Mouse (Mus musculus): ENCODE results near the gene Lrrc56. TPM values are rescaled to one million over a fixed set of nuclear protein-coding genes. Genes with fewer than 3 reads are reported as not detected.
A peak's percentile ranks its signal among the peaks of the same experiment; 100 is the strongest.
"Not testable (repeated sequence)": the region's sequence is repeated elsewhere in the genome, so short reads cannot be mapped to it uniquely, and the experiment has no call there.

Lrrc56 gene
- polyA plus RNA-seq, 1 experiment from 2014 or later = 12.9 TPM

DNA sequence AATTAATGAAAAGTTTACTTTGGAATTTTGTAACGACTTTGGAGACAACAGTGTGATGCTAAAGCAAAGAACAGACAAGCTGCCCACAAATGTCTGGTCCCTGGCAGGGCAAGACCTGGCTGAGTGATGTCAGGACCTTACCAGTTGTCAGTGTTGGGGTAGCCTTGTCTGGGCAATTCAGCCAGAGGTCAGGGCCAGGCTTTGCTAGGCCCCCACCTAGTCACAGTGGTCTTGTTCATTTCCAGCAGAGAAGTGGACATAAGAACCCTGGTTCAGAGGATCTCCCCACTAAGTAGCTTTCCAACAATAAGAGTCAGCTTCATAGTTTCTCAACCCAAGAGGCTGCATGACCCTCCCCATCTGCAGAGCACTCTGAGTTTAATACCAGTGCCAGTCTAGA is 26.4 kb downstream of the Lrrc56 start:
- H3K9me3 ChIP-seq = no peaks in the 10 kb centered on the region
- 67% methylated on average over 1 of the region's 1 CpGs for WGBS
- H3K4me3 ChIP-seq = peak overlapping the region; percentile 64
- peak overlapping the region; percentile 78 for H3K9ac ChIP-seq
- no peak for ATAC-seq (ENCODE audit: low FRiP score, low read depth)
- peak overlapping the region; percentile 90; the same call in 1 of the 2 replicates for H3K27ac ChIP-seq
- peaks cover 22% of the 10 kb centered on the region for H3K36me3 ChIP-seq
- H3K4me1 ChIP-seq = peaks cover 40% of the 10 kb centered on the region
- H3K4me2 ChIP-seq (replicated peaks) = peak overlapping the region; percentile 92
- no peaks in the 10 kb centered on the region for H3K27me3 ChIP-seq

GRCm38 (mm10) chr7:141221249-141222125 is 27.5 kb downstream of the Lrrc56 start:
- peak overlapping the region; percentile 78 for H3K9ac ChIP-seq
- H3K36me3 ChIP-seq = peaks cover 22% of the 10 kb centered on the region
- 3% methylated on average over 44 of the region's 44 CpGs for WGBS
- no peaks in the 10 kb centered on the region for H3K27me3 ChIP-seq
- ATAC-seq (ENCODE audit: low FRiP score, low read depth) = peak; percentile 97
- peaks cover 35% of the 10 kb centered on the region for H3K4me1 ChIP-seq
- peak overlapping the region; percentile 90 for H3K27ac ChIP-seq
- H3K9me3 ChIP-seq = no peaks in the 10 kb centered on the region
- H3K4me2 ChIP-seq (replicated peaks) = peak overlapping the region; percentile 92
- H3K4me3 ChIP-seq = peak overlapping the region; percentile 64

GRCm38 (mm10) chr7:141222126-141222467 is 28.1 kb downstream of the Lrrc56 start:
- H3K9me3 ChIP-seq = no peaks in the 10 kb centered on the region
- peak overlapping the region; percentile 90 for H3K27ac ChIP-seq
- H3K27me3 ChIP-seq = no peaks in the 10 kb centered on the region
- peaks cover 22% of the 10 kb centered on the region for H3K36me3 ChIP-seq
- H3K4me2 ChIP-seq (replicated peaks) = peak overlapping the region; percentile 92
- WGBS = 5% methylated on average over 8 of the region's 8 CpGs
- peaks cover 29% of the 10 kb centered on the region for H3K4me1 ChIP-seq
- ATAC-seq (ENCODE audit: low FRiP score, low read depth) = no peak
- H3K9ac ChIP-seq = peak overlapping the region; percentile 21; the same call in 1 of the 2 replicates
- peak overlapping the region; percentile 64 for H3K4me3 ChIP-seq

DNA sequence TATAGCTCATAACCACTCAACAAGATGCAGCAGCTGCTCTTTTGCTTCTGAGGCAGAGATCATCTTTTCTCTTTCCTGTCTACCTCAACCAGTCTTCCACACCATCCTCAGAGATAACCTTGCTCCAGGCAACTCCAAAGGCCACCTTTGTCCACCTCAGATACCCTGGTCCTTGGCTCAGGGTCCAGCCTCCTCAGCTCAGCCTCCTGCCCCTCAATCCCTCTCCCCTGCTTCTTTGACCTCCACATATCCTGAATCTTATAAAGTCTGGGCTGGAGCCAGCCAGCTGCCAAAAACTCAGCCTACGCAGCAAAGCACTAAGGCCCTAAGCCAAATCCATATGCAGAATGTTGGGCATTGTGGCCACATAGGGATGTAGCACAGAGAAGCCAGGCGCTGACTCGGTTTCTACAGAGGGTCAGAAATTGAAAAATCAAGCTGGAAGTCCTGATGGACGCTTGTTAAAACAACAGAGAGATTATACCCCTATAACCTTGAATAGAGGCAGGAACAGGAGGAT is 28.8 kb downstream of the Lrrc56 start:
- no peaks in the 10 kb centered on the region for H3K9me3 ChIP-seq
- H3K4me2 ChIP-seq (replicated peaks) = 0 out of 2 replicates have a peak overlapping the region, but pooled peaks have one; percentile 92
- no peak overlapping the region for H3K4me3 ChIP-seq
- H3K27me3 ChIP-seq = no peaks in the 10 kb centered on the region
- H3K4me1 ChIP-seq = peaks cover 27% of the 10 kb centered on the region
- WGBS = 90% methylated on average over 4 of the region's 4 CpGs
- 0 out of 2 replicates have a peak overlapping the region, but pooled peaks have one; percentile 21 for H3K9ac ChIP-seq
- ATAC-seq (ENCODE audit: low FRiP score, low read depth) = no peak
- peak overlapping the region; percentile 90 for H3K27ac ChIP-seq
- peaks cover 20% of the 10 kb centered on the region for H3K36me3 ChIP-seq

GRCm38 (mm10) chr7:141226535-141226934 is 32.6 kb downstream of the Lrrc56 start:
- no peak for ATAC-seq (ENCODE audit: low FRiP score, low read depth)
- no peaks in the 10 kb centered on the region for H3K9me3 ChIP-seq
- WGBS = 80% methylated on average over 6 of the region's 6 CpGs
- H3K4me3 ChIP-seq = no peak overlapping the region
- no peak overlapping the region for H3K27ac ChIP-seq
- peaks cover 25% of the 10 kb centered on the region for H3K4me1 ChIP-seq
- H3K27me3 ChIP-seq = no peaks in the 10 kb centered on the region
- H3K9ac ChIP-seq = no peak overlapping the region
- H3K4me2 ChIP-seq (replicated peaks) = no peak overlapping the region
- peaks cover 10% of the 10 kb centered on the region for H3K36me3 ChIP-seq

GRCm38 (mm10) chr7:141227796-141228195 is 33.8 kb downstream of the Lrrc56 start:
- H3K27ac ChIP-seq = no peak overlapping the region
- H3K4me3 ChIP-seq = peak overlapping the region; percentile 99
- 0 out of 2 replicates have a peak overlapping the region, but pooled peaks have one; percentile 5 for H3K9ac ChIP-seq
- 85% methylated on average over 4 of the region's 4 CpGs for WGBS
- no peaks in the 10 kb centered on the region for H3K27me3 ChIP-seq
- peaks cover 22% of the 10 kb centered on the region for H3K36me3 ChIP-seq
- no peaks in the 10 kb centered on the region for H3K9me3 ChIP-seq
- peak; percentile 12; the same call in 1 of the 2 replicates for ATAC-seq (ENCODE audit: low FRiP score, low read depth)
- H3K4me1 ChIP-seq = peaks cover 16% of the 10 kb centered on the region
- peak overlapping the region; percentile 93 for H3K4me2 ChIP-seq (replicated peaks)

DNA sequence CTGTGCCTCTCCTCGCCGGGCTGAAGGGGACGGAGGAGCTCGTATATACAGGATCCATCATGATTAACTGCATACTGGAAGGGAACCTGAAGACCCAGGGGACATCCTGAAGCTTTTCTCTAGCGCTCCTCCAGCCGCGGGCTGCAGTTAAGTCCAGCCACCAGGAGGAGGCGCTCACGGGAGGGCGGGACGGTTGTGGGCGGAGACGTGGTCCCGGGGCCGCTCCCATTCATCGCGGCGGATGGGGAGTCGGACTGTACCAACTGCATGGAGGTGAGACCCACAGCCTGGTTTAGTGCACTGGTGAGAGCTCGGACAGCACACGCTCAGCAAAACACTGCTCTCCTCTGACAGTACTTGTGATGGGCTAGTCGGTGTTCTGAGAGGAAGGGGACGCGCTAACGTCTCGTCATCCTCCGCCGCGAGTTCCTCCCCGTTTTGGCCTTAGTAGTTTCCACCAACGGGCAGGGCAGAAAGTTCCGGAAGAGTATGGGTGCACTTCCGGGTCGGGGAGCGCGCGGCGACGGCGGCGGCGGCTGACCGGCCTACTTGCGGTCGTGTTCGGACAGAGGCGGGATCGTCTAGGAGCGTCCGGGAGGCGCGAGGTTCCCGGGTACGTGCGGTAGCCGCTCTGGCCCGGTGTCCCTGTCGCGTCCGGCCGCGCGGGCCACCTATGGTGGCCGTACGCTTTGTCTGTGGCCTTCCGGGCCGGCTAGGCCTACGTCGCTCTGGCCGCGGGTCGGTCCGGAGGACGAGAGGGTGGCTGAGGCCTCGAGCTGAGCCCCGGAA is 34.5 kb downstream of the Lrrc56 start, which contains the start of gene Phrf1:
Gene Phrf1, plus strand, starts transcription at position 506 of the 789 bp plus-strand sequence.
- peak within 1 kb of the TSS; percentile 99 for H3K4me3 ChIP-seq
- H3K4me2 ChIP-seq (replicated peaks) = peak within 1 kb of the TSS; percentile 93
- H3K4me1 ChIP-seq = peaks cover 15% of the 10 kb centered on the region
- ATAC-seq (ENCODE audit: low FRiP score, low read depth) = peak; percentile 94
- under 1% methylated on average over 61 of the region's 76 CpGs for WGBS
- no peaks in the 10 kb centered on the region for H3K27me3 ChIP-seq
- H3K9me3 ChIP-seq = no peaks in the 10 kb centered on the region
- peak within 1 kb of the TSS; percentile 97 for H3K9ac ChIP-seq
- peaks cover 29% of the 10 kb centered on the region for H3K36me3 ChIP-seq
- H3K27ac ChIP-seq = peak within 1 kb of the TSS; percentile 89

- Histone ChIP-seq H3K27ac (no peak overlapping the region), H3K9ac (peak overlapping the region; percentile 97), H3K27me3 (no peaks in the 10 kb centered on the region), H3K4me3 (peak overlapping the region; percentile 99), H3K9me3 (no peaks in the 10 kb centered on the region), H3K36me3 (peaks cover 41% of the 10 kb centered on the region), H3K4me1 (peaks cover 15% of the 10 kb centered on the region), H3K4me2 (replicated peaks) (peak overlapping the region; percentile 93)
- ATAC-seq (ENCODE audit: low FRiP score, low read depth) = no peak
- 65% methylated on average over 6 of the region's 6 CpGs for WGBS
Measured at GRCm38 (mm10) chr7:141229702-141230101, 35.7 kb downstream of the Lrrc56 start.

DNA sequence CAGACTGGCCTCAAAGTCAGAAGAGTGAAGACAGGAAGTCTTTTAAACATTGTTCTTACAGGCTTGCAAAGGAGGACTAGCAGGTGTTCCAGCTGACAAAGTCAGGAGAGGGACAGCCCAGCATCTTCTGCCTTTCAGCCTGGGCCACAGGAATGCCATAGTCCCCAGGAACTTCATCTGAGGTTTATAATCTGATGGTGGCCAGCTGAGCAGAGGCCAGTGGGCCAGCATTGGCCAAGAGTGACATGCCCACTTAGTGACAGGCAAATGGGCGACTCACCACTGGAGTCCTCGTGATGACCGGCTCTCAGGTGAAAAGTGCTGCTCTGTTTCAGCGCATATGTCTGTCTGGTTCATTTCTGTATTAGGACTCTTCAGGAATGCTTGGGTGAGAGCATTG is 36.6 kb downstream of the Lrrc56 start:
- peak overlapping the region; percentile 97; the same call in 1 of the 2 replicates for H3K9ac ChIP-seq
- ATAC-seq (ENCODE audit: low FRiP score, low read depth) = no peak
- H3K27me3 ChIP-seq = no peaks in the 10 kb centered on the region
- H3K4me1 ChIP-seq = peaks cover 15% of the 10 kb centered on the region
- WGBS = 93% methylated on average over 4 of the region's 4 CpGs
- H3K36me3 ChIP-seq = peaks cover 50% of the 10 kb centered on the region
- H3K9me3 ChIP-seq = no peaks in the 10 kb centered on the region
- H3K27ac ChIP-seq = no peak overlapping the region
- H3K4me2 ChIP-seq (replicated peaks) = peak overlapping the region; percentile 93
- H3K4me3 ChIP-seq = no peak overlapping the region

- WGBS = 98% methylated on average over 3 of the region's 3 CpGs
- Histone ChIP-seq H3K4me1 (peaks cover 15% of the 10 kb centered on the region), H3K9me3 (no peaks in the 10 kb centered on the region), H3K4me3 (no peak overlapping the region), H3K36me3 (peaks cover 55% of the 10 kb centered on the region), H3K9ac (no peak overlapping the region), H3K27ac (no peak overlapping the region), H3K4me2 (replicated peaks) (no peak overlapping the region), H3K27me3 (no peaks in the 10 kb centered on the region)
- no peak for ATAC-seq (ENCODE audit: low FRiP score, low read depth)
Measured at GRCm38 (mm10) chr7:141231111-141231510, 37.2 kb downstream of the Lrrc56 start.

DNA sequence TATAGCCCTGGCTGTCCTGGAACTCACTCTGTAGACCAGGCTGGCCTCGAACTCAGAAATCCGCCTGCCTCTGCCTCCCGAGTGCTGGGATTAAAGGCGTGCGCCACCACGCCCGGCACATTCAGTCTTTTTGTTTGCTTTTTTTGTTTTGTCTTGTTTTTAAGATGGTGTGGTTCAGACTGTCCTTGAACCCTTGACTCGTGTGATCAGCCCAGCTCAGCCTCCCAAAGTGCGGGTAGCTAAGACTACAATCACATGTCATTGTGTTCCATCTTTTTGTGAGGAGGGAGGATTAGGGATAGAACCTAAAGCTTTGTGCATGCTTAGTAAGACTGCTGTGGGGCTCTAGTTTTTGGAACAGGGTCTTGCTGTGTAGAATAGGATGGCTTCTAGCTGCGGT is 37.6 kb downstream of the Lrrc56 start:
- Histone ChIP-seq H3K27me3 (no peaks in the 10 kb centered on the region), H3K27ac (no peak overlapping the region), H3K9me3 (no peaks in the 10 kb centered on the region), H3K4me1 (peaks cover 15% of the 10 kb centered on the region), H3K36me3 (peaks cover 58% of the 10 kb centered on the region), H3K4me2 (replicated peaks) (no peak overlapping the region), H3K4me3 (no peak overlapping the region), H3K9ac (no peak overlapping the region)
- ATAC-seq (ENCODE audit: low FRiP score, low read depth) = no peak
- 93% methylated on average over 9 of the region's 10 CpGs for WGBS

DNA sequence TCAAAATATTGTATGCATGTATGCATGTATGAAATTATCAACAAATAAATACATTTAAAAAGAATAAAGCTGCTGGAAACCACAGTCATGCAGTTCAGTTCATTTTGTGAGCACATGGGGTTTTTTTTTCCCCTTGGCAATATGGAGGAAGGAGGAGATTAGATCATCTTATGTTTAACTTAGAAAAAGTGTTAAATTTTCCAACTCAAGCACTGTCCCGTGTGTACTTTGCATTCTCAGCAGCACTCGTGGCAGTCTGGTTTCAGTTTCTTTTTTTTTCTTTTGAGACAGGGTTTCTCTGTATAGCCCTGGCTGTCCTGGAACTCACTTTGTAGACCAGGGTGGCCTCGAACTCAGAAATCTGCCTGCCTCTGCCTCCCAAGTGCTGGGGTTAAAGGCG is 56.5 kb downstream of the Lrrc56 start:
- H3K9ac ChIP-seq; H3K4me1 ChIP-seq; H3K27ac ChIP-seq; ATAC-seq (ENCODE audit: low FRiP score, low read depth); H3K4me2 ChIP-seq (replicated peaks); H3K9me3 ChIP-seq; H3K27me3 ChIP-seq; H3K4me3 ChIP-seq: not testable (repeated sequence)
- peaks cover 94% of the 10 kb centered on the region for H3K36me3 ChIP-seq
- 89% methylated on average over 4 of the region's 4 CpGs for WGBS
